Mouse (Mus musculus): ENCODE measurements around the gene Fbp2.
"Not testable (repeated sequence)": the region's sequence is repeated elsewhere in the genome, so short reads cannot be mapped to it uniquely, and the experiment has no call there.

Fbp2 gene

DNA sequence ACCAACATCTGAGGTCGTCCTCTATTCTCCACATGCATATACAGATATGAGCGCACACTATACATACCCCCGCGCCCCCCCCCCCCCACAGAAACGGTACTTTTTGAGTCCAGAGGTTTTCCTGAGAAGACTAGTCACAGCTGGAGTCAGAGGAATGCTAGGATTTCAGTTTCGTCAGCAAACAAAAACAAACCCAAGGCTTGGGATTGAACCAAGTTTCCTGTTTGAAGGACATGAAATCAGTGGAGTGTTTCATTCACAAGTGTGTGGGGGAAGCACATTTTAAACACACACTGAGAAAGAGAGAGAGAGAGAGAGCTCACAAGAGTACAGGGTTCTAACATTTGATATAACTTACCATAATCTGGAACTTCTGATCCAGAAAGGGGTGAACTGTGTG is 5.5 kb upstream of the Fbp2 start:
- no peak for DNase-seq (ENCODE audit: low spot score)

DNA sequence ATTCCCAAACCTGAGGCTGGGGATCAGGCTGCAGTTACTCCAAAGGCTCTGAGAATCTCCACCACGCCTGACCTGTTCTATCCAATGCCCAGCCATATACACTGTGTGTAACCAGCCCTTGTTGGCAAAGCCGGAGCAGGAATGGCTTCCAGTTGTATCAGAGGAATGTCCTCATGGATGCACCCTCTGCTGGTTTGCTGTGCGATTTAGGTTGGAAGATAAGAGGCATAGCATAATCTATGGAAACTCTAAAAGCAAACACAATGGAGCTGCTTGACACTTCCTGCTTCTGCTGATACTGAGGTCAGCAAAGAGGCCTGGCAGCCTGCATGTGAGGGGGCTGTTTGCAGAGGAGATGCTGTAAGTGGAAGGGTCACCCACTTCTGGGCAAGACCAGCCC is 4.7 kb upstream of the Fbp2 start:
- DNase-seq (ENCODE audit: low spot score): no peak

DNA sequence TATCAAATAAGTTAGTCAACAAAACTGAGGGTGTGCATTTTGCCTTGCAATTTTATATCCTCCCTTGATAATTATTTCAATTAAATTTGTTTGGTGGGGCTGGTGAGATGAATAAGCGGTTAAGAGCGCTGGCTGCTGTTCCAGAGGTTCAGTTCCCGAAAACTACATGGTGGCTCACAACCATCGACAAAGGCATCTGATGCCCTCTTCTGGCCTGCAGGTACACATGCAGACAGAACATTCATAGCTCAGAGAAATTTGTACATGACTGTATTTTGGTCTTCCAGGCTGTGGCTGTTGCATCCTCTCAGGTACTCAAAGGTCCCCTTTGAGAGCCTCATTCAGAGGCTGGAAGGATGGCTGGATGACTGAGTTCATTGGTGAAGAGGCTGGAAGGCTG is 1.8 kb upstream of the Fbp2 start:
- DNase-seq (ENCODE audit: low spot score): no peak

DNA sequence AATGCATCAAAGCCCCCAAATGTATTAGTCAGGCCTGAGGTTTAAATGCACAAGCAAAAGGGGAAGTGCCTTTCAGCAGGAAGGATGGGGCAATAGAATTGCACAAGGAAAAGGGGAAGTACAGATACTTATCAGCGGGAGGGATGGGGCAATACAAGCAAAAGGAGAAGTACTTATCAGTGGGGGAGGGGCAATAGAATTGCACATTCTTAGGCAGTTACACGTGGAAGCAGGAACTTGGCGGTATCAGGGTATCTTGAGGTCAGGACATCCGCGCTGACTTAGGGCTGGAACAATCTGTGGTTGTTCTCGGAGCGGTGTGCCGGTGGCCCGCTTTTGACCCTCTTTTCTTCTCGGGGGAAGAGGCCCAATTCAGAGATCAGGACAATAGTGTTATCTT is 1.0 kb upstream of the Fbp2 start:
- not testable (repeated sequence) for DNase-seq (ENCODE audit: low spot score)

DNA sequence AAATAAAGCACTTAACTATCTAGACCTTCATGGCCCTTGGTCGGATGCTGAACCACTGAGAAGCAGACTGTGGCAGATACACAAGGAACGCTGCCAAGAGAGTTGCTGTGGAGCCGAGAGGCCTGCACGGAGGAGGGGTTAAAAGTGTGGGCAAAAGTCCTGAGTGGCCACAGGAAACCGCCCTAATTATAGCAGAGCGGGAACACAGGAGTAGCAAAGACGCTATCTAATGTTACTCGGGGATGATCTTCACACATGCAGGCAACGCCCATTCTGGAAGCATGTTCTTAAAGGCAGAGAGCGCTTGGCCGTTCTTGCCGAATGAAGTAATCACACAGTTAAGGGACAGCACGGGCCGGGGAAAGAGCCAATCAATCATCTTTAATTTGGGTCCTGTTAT is 1.4 kb downstream of the Fbp2 start:
- no peak for DNase-seq (ENCODE audit: low spot score)

DNA sequence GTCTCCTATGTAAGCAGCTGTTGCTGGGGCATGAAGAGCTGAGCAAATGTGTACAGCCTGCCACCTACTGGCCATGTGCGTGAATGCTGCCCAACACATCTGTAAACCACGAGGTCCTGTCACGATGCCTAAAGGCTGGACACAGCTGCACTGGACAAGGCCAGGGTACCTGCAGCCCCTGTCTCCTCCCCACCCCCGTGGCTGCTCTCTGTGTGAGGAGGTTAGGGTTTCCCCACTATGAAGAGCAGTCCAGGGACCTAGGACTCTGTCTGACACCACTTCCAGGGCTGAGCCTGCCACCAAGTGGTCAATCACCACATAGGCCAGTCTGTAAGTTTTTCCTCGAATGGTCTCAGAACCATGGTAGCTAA is 1.9 kb downstream of the Fbp2 start:
- DNase-seq (ENCODE audit: low spot score): peak; percentile 60

DNA sequence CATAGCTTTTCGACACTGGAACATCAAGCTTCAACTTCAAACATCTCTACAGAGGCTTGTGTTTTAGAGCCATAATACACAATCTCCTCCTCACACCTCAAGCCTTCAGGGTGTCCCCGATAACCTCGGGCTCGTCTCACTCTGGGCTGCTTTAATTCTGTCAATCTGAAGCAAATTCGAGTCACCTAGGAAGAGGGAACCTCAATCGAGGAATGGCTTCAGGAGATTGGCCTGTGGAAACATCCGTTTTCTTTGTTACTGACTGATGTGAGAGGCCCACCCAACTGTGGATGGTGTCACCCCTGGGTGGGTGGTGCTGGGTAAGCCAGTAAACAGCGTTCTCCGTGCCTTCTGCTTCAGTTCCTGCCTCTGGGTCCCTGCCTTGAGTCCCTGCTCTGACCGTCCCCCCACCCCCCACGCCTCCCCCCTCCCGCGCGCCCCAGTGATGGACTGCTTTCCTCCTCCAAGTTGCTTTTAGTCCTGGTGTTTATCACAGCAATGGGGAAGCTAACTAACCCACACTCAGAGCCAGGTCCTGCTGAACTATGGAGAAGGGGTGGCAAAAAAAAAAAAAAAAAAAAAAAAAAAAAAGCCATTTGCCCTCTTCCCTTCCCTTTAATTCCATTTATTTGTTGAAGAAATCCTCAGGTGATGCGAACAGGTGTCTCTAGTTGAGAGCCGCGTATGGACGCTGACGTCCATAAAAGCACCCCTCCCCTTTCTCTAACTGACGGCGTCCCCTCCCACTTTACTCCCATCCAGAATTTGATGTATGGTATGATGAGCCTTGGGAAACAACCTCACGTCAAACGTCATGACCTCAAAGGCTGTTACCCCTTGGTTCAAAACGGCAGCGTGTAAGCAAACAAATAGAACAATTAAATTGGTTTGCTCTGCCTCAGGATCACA is 2.6 kb downstream of the Fbp2 start:
- no peak for DNase-seq (ENCODE audit: low spot score)

DNA sequence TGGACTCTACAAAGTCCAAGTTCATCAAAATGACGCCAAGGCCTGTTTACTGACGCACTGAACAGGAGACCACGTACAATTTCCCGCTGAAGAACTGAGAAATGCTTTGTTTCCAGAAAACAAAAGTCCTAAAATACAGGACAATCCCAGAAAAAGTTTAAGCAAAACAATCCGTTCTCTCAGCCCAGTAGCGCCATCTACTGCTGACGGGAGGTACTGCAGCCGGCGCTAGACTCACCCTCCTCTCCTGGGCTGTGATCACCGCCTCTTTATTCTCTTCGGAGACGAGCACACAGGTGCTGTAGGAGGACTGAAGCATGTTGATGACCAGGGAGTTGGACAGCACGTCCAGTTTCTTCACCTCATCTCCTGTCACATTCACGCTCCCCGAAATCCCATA is 3.6 kb downstream of the Fbp2 start:
- DNase-seq (ENCODE audit: low spot score): peak; percentile 27

DNA sequence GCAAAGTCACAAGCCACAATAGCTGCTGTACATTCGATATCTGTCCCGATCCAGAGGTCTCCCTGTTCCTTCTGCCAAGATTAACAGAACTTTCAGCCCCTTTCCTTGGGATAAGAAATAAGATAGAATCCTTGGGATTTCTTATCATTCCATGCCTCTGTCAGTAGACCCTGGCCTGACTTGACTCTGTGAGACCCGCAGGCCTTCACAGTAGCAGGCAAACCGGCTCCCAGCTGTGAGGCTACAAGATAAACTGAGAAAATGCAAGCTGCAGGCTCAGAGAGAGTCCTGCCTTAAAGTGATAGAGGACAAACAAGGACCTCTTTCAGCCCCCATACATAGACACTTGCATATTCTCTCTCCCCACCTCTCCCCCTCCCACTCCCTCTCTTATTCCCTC is 24.9 kb downstream of the Fbp2 start:
- DNase-seq (ENCODE audit: low spot score): no peak

DNA sequence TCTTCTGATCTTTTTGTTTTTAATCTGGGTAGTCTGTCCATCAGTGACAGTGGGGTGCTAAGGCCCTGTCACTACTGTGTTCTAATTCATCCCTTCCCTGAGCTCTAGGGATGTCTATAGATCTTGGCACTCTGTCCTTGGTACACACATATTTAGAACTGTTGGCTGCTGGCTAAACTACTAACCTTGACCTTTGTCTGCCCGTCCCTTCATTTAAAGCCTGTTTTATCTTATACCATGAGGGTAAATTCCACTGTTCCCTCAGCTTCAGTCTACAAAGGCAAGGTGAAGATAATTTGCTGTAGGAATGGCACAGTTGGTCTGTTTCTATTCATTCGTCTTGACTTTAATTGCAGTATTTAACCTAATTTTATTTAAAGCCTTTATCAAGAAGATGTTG is 26.0 kb downstream of the Fbp2 start:
- no peak for DNase-seq (ENCODE audit: low spot score)

DNA sequence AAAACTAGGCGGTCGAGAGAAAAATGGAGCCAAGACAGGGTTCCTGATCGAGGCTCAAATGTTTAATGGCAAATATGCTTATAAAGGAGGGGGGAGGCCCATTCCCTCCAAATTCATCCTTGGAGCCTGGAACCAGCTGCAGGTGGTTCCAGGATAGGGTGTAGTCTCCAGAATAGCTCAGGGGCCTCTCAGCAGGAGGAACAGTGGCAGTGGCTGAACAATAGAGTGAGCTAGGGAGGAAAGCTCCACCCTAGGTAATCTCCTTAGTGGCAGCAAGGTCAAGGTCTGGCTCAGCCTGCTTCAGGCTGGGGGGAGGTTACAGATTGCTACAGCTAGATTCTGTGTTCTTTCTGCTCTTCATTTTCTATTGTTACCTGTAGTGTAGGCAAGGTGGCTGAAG is 42.5 kb downstream of the Fbp2 start:
- DNase-seq (ENCODE audit: low spot score): not testable (repeated sequence)

DNA sequence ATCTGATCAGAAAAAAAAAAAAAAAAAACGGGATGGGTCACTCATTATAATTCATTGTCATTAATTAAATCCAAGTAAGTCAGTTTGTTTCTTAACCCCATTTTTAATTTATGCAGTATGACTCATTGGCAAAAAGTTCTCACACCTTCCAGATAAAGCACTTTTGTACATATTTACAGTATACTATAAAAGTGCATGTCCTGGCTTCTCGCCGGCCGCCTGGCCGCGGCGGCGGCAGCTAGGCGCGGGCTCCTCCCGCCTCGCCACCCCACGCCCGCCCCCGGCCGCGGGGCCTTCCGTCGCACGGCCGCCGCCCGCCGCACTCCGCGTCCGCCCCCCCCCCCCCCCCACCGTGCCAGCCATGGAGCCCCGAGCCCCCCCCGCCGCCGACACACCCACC is 45.5 kb downstream of the Fbp2 start:
- DNase-seq (ENCODE audit: low spot score): no peak

DNA sequence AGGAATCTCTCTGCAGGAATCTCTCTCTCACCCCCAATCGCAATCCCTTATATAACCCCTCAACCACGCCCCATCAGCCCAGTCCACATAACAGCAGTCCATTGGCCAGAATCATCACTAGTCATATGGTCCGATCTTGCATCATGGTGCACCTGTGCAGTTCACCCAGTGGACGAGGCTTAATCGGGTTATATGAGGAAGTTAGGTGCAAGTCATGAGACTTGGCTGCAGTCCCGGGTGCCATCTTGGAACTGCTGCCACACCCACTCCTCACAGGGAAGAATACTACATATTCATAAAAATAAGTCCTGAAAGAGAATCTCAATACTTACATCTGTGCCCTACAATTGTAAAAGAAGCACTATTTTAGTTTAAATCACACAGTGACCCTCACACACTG is 50.2 kb downstream of the Fbp2 start:
- not testable (repeated sequence) for DNase-seq (ENCODE audit: low spot score)
